Mouse (Mus musculus): ENCODE measurements around the gene Slc22a13. TPM values are rescaled to one million over a fixed set of nuclear protein-coding genes. Genes with fewer than 3 reads are reported as not detected.

Gene Slc22a13
- total and polyA plus RNA-seq, 3 experiments: 0.06 TPM; not detected in 2

DNA sequence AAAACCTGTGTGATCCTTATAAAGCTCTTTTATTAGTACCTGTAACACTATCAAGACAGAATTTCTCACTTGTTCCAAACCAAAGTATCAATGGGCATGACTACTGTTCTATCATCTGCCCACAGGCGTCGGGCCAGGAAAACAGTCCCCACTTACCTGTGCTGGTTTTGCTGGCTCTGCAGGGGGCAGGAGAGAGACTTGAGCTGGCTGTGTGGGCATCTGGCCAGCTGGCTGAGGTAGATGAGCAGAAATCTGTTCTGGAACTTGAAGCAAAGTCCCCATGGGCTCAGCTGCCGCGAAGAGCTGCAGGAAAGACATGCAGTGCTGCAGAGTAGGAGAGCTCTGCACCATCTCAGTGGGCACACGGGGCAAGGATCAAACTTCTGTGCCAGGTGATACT is 37.9 kb upstream of the Slc22a13 start:
- 52% methylated on average over 5 of the region's 5 CpGs for WGBS

DNA sequence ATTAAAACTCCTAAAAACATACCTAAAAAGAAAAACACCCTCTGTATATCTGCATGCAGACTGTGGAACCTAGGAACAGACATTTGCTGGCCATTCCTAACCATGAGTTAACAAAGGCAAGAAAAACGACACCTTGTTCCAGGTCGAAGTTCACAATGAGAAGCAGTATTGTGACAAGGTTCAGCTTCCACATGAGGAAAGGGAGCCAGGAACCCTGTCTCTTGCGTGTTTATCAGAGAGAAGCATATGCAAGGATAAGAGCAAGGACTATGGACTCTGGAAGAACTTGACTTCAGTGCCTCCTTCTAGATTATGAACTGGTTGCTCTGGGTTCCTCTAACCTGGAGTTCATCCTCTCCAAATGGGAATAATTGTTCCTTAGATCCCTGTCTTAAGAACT is 35.1 kb upstream of the Slc22a13 start:
- no peak overlapping the region for H3K4me3 ChIP-seq
- H3K9ac ChIP-seq (ENCODE audit: low read depth, low read length): no peak overlapping the region
- H3K27ac ChIP-seq: no peak overlapping the region
- H3K4me1 ChIP-seq (ENCODE audit: control insufficient read depth, insufficient read depth, low read length): no peaks in the 10 kb centered on the region
- no peaks in the 10 kb centered on the region for H3K79me2 ChIP-seq (replicated peaks; ENCODE audit: control insufficient read depth, insufficient read depth, low read length)
- no peaks in the 10 kb centered on the region for H3K36me3 ChIP-seq (ENCODE audit: control insufficient read depth, insufficient read depth, low read length)
- TF ChIP-seq EP300 (IDR thresholded peaks at IDR 0.05; ENCODE audit: insufficient read depth, low read depth, low read length) (no peak), CTCF (IDR thresholded peaks at IDR 0.05) (no peak), POLR2A (IDR thresholded peaks at IDR 0.05; ENCODE audit: insufficient read depth, low read depth, low read length) (no peak)
- no peak for DNase-seq
- WGBS: 95% methylated on average over 3 of the region's 3 CpGs
- intact Hi-C loops (cut with DNase I): loop anchor here (10.0 kb wide), 1 partner anchor 191 kb away; no protein-coding TSS in a partner anchor
- H3K27me3 ChIP-seq (ENCODE audit: control insufficient read depth, insufficient read depth, low read length): no peaks in the 10 kb centered on the region

More for the DNA sequence above, 37.9 kb upstream of the Slc22a13 start:
- intact Hi-C loops (cut with DNase I): loop anchor here (10.0 kb wide), 1 partner anchor 188 kb away; no protein-coding TSS in a partner anchor
- Histone ChIP-seq H3K27ac (no peak overlapping the region), H3K79me2 (replicated peaks; ENCODE audit: control insufficient read depth, insufficient read depth, low read length) (no peaks in the 10 kb centered on the region), H3K27me3 (ENCODE audit: control insufficient read depth, insufficient read depth, low read length) (no peaks in the 10 kb centered on the region), H3K36me3 (ENCODE audit: control insufficient read depth, insufficient read depth, low read length) (no peaks in the 10 kb centered on the region), H3K4me3 (no peak overlapping the region), H3K9ac (ENCODE audit: low read depth, low read length) (no peak overlapping the region), H3K4me1 (ENCODE audit: control insufficient read depth, insufficient read depth, low read length) (no peaks in the 10 kb centered on the region)
- no peak for TF ChIP-seq EP300 (IDR thresholded peaks at IDR 0.05; ENCODE audit: insufficient read depth, low read depth, low read length)
- peak; percentile 56 for TF ChIP-seq CTCF (IDR thresholded peaks at IDR 0.05)
- DNase-seq: peak; percentile 31 to 34

DNA sequence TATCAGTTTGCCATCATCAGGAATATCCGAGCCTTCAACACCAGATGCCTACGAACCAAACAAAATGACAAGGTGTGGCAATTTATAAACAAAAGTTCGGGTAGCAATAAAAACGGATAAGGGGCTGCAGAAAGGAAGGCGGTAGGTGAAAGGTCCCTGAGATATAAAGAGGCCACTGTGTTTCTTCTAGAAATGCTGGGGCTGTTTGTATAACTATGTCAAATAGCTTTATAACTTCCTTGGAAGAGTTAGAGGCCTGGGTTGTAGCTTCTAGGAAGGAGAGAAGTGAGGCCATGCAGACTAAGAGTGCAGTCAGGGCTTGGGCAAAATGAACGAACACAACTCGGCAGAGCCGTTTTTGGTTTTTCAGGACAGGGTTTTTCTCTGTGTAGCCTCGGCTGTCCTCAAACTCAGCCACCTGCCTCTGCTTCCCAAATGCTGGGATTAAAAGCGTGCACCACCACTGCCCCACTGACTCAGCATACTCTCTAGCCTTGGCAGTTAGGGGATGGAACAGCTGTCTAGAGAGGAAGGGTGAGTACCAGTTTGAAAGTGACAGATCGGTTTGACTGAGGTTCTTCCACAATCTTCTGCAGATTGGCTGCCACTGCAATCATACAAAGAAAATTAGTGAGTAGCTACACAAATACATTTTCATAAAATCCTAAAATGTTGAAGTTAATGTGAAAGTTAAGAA is 32.4 kb upstream of the Slc22a13 start:
- Histone ChIP-seq H3K36me3 (ENCODE audit: control insufficient read depth, insufficient read depth, low read length) (no peaks in the 10 kb centered on the region), H3K4me3 (no peak overlapping the region), H3K4me1 (ENCODE audit: control insufficient read depth, insufficient read depth, low read length) (no peaks in the 10 kb centered on the region), H3K79me2 (replicated peaks; ENCODE audit: control insufficient read depth, insufficient read depth, low read length) (no peaks in the 10 kb centered on the region), H3K27ac (no peak overlapping the region), H3K9ac (ENCODE audit: low read depth, low read length) (no peak overlapping the region), H3K27me3 (ENCODE audit: control insufficient read depth, insufficient read depth, low read length) (no peaks in the 10 kb centered on the region)
- intact Hi-C loops (cut with DNase I): loop anchor here (10.0 kb wide), 1 partner anchor 193 kb away; no protein-coding TSS in a partner anchor
- no peak for DNase-seq
- no peak for TF ChIP-seq CTCF (IDR thresholded peaks at IDR 0.05)
- TF ChIP-seq POLR2A (IDR thresholded peaks at IDR 0.05; ENCODE audit: insufficient read depth, low read depth, low read length): no peak
- WGBS: 81% methylated on average over 11 of the region's 11 CpGs

DNA sequence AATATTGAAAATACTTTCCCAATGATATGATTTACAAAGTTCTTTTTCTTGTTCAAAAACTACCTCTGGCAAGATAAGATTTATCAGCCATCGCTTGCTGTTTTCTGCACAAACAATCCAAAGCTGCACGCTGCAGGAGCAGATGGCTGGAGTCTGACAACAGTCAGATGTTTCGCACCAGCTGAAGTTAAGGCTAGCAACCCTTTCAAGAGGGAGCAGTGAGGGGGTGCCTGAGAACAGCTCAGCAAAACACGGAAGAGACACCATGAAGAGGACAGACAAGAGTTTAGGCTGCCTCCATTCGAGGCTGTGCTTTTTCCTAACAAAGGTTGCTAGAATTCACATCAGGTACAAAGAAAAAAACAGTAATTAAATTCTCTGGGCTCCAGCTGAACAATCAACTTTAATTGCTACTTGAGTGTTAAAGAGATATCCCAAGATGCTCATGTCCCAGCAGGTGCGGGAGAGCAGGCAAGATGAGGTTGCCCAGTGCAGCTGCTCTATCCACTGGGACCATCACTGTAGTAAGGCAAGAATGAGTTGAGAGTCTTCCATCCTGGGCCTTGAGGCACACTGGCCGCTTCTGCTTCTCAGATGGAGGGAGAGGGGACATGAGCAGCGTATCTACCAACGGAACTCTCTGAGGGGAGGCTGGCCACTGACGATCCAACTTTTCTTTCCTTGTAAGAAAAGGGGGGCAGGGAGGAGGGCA is 31.5 kb upstream of the Slc22a13 start:
- no peaks in the 10 kb centered on the region for H3K36me3 ChIP-seq (ENCODE audit: control insufficient read depth, insufficient read depth, low read length)
- H3K9ac ChIP-seq (ENCODE audit: low read depth, low read length): no peak overlapping the region
- H3K4me3 ChIP-seq: no peak overlapping the region
- H3K27me3 ChIP-seq (ENCODE audit: control insufficient read depth, insufficient read depth, low read length): no peaks in the 10 kb centered on the region
- H3K79me2 ChIP-seq (replicated peaks; ENCODE audit: control insufficient read depth, insufficient read depth, low read length): no peaks in the 10 kb centered on the region
- no peaks in the 10 kb centered on the region for H3K4me1 ChIP-seq (ENCODE audit: control insufficient read depth, insufficient read depth, low read length)
- intact Hi-C loops (cut with DNase I): loop anchor here (10.0 kb wide), 1 partner anchor 194 kb away; no protein-coding TSS in a partner anchor
- no peak overlapping the region for H3K27ac ChIP-seq
- TF ChIP-seq CTCF (IDR thresholded peaks at IDR 0.05) (no peak), EP300 (IDR thresholded peaks at IDR 0.05; ENCODE audit: insufficient read depth, low read depth, low read length) (no peak), POLR2A (IDR thresholded peaks at IDR 0.05; ENCODE audit: insufficient read depth, low read depth, low read length) (no peak)
- 86% methylated on average over 10 of the region's 10 CpGs for WGBS
- no peak for DNase-seq

DNA sequence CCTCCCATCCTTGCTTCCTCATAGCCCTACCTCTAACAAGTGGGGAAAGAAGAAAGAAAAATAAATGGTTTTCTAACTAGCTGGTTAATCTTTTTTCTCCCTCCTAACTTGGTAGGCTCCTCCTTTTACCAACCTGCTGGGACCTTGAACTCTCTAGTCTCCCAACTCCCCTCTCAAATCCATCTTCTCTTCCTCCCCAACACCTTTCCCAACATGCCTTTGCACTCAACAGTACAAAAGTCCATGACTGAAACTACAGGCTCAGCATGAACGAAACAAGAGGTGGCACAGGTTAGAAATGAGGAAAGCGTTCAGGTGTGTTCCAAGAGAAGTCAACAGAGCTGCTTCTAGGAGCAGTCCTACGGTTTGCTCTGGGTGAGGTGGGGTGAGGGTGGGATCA is 30.4 kb upstream of the Slc22a13 start:
- no peak overlapping the region for H3K27ac ChIP-seq
- no peaks in the 10 kb centered on the region for H3K79me2 ChIP-seq (replicated peaks; ENCODE audit: control insufficient read depth, insufficient read depth, low read length)
- no peak for DNase-seq
- no peak for TF ChIP-seq CTCF (IDR thresholded peaks at IDR 0.05)
- TF ChIP-seq EP300 (IDR thresholded peaks at IDR 0.05; ENCODE audit: insufficient read depth, low read depth, low read length): no peak
- no peak for TF ChIP-seq POLR2A (IDR thresholded peaks at IDR 0.05; ENCODE audit: insufficient read depth, low read depth, low read length)
- 98% methylated on average over 3 of the region's 3 CpGs for WGBS
- no peaks in the 10 kb centered on the region for H3K4me1 ChIP-seq (ENCODE audit: control insufficient read depth, insufficient read depth, low read length)
- no peaks in the 10 kb centered on the region for H3K27me3 ChIP-seq (ENCODE audit: control insufficient read depth, insufficient read depth, low read length)
- no peak overlapping the region for H3K4me3 ChIP-seq
- intact Hi-C loops (cut with DNase I): no loop called here
- H3K36me3 ChIP-seq (ENCODE audit: control insufficient read depth, insufficient read depth, low read length): no peaks in the 10 kb centered on the region
- no peak overlapping the region for H3K9ac ChIP-seq (ENCODE audit: low read depth, low read length)

DNA sequence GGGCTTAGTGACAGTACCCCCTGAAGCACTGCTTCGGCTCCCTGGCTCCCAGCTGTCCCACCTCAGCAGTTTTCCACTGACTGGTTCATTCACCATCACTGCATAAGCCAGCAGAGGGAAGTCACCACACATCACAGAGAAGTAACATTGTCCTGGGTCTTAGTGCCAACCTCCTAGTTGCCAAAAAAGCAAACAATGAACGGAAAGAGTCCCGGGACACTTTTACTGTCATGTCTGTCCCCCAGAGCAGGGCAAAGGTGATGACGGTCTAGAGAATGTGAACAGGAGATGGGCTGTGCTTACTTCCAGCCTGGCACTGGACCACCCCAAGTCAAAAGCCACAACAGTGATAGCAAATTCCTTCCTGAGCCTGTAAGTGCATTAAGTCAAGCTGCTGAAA is 29.9 kb upstream of the Slc22a13 start:
- no peak for DNase-seq
- Histone ChIP-seq H3K27me3 (ENCODE audit: control insufficient read depth, insufficient read depth, low read length) (no peaks in the 10 kb centered on the region), H3K79me2 (replicated peaks; ENCODE audit: control insufficient read depth, insufficient read depth, low read length) (no peaks in the 10 kb centered on the region), H3K9ac (ENCODE audit: low read depth, low read length) (no peak overlapping the region), H3K27ac (no peak overlapping the region), H3K36me3 (ENCODE audit: control insufficient read depth, insufficient read depth, low read length) (no peaks in the 10 kb centered on the region), H3K4me3 (no peak overlapping the region), H3K4me1 (ENCODE audit: control insufficient read depth, insufficient read depth, low read length) (no peaks in the 10 kb centered on the region)
- intact Hi-C loops (cut with DNase I): no loop called here
- WGBS: 71% methylated on average over 4 of the region's 4 CpGs
- TF ChIP-seq POLR2A (IDR thresholded peaks at IDR 0.05; ENCODE audit: insufficient read depth, low read depth, low read length) (no peak), EP300 (IDR thresholded peaks at IDR 0.05; ENCODE audit: insufficient read depth, low read depth, low read length) (no peak), CTCF (IDR thresholded peaks at IDR 0.05) (no peak)

All from heart, adult 2 months (tissue).